Mouse (Mus musculus) spleen, adult 2 months (tissue): ENCODE results near the gene Dhh.

ENCODE experiments used
- CTCF ChIP-seq: fragments of 200-500 bp; IDR thresholded peaks from 2 replicates; pipeline ENCODE4 v1.5.1; 2011; ENCODE audit warnings: mild to moderate bottlenecking, inconsistent platforms; ENCODE audit not compliant: insufficient read depth, insufficient read length, insufficient replicate concordance; ENCODE audit errors: extremely low read depth
- POLR2A ChIP-seq: fragments of 200-500 bp; IDR thresholded peaks from 2 replicates; pipeline ENCODE4 v1.6.1; 2011; ENCODE audit warnings: low read depth, low read length, inconsistent platforms

GRCm38 (mm10) chr15:98849165-98849564 lies 49.2 kb downstream of the Dhh start:
- TF ChIP-seq CTCF (no peak), POLR2A (no peak)
